Mouse (Mus musculus) mammary gland, adult 2 months (tissue): ENCODE results near the gene Cpxm2. TPM values are rescaled to one million over a fixed set of nuclear protein-coding genes. Genes with fewer than 3 reads are reported as not detected.

ENCODE experiments used
- polyA plus RNA-seq: library from polyadenylated mRNA; depleted of rRNA; stranded (reverse); fragments of >200 nt; gene quantifications from 2 replicates; pipeline ENCODE4 v1.2.3, GENCODE M21; 2012; ENCODE audit warnings: low replicate concordance; rRNA removed

Cpxm2 gene
- 3.0 and 5.1 TPM in 2 replicates for polyA plus RNA-seq

GRCm38 (mm10) chr7:132154368-132154961 is at the start of gene Cpxm2:
TSS of gene Cpxm2 (minus strand) at chr7:132154739.

Other genes with a start within 250 kb of the Cpxm2 start
- not detected in 2 replicates for gene Gpr26, start 188.3 kb downstream of the Cpxm2 start, polyA plus RNA-seq
- gene Chst15, start 162.5 kb upstream of the Cpxm2 start, polyA plus RNA-seq: 11.6 and 13.8 TPM in 2 replicates